Mouse (Mus musculus): ENCODE results near the gene Mmp10. TPM values are rescaled to one million over a fixed set of nuclear protein-coding genes. Genes with fewer than 3 reads are reported as not detected.

Mmp10 gene
- total and polyA plus RNA-seq, 2 experiments from 2014 or later: not detected

- Histone ChIP-seq H3K36me3 (ENCODE audit: insufficient read depth, low read length) (no peaks in the 10 kb centered on the region), H3K4me2 (ENCODE audit: low read depth, low read length) (no peak overlapping the region), H3K9ac (replicated peaks; ENCODE audit: low read length) (no peak overlapping the region), H3K27ac (no peak overlapping the region), H3K27me3 (ENCODE audit: insufficient read depth, low read length) (no peaks in the 10 kb centered on the region), H3K9me3 (ENCODE audit: low read length) (no peaks in the 10 kb centered on the region), H3K4me1 (ENCODE audit: insufficient read depth, low read length) (no peaks in the 10 kb centered on the region), H3K4me3 (ENCODE audit: low read length) (no peak overlapping the region)
- TF ChIP-seq CTCF (IDR thresholded peaks at IDR 0.05; ENCODE audit: low read depth): no peak
- ATAC-seq: 0 out of 2 replicates have a peak, but pooled peaks have one; percentile 29
- 88% methylated on average over 10 of the region's 10 CpGs for WGBS
- no peak for DNase-seq (ENCODE audit: low spot score)
Observed at GRCm38 (mm10) chr9:7509619-7510233, 7.6 kb downstream of the Mmp10 start.

- DNase-seq (ENCODE audit: low spot score): no peak
- Histone ChIP-seq H3K27me3 (ENCODE audit: insufficient read depth, low read length) (no peaks in the 10 kb centered on the region), H3K4me2 (ENCODE audit: low read depth, low read length) (no peak overlapping the region), H3K9ac (replicated peaks; ENCODE audit: low read length) (no peak overlapping the region), H3K9me3 (ENCODE audit: low read length) (no peaks in the 10 kb centered on the region), H3K4me3 (ENCODE audit: low read length) (no peak overlapping the region), H3K36me3 (ENCODE audit: insufficient read depth, low read length) (no peaks in the 10 kb centered on the region), H3K4me1 (ENCODE audit: insufficient read depth, low read length) (no peaks in the 10 kb centered on the region), H3K27ac (no peak overlapping the region)
- ATAC-seq: no peak
- 55% methylated on average over 4 of the region's 4 CpGs for WGBS
- TF ChIP-seq CTCF (IDR thresholded peaks at IDR 0.05; ENCODE audit: low read depth): no peak
Observed at GRCm38 (mm10) chr9:7517944-7518571, 15.9 kb downstream of the Mmp10 start.

GRCm38 (mm10) chr9:7526255-7526940 lies 24.2 kb downstream of the Mmp10 start:
- Histone ChIP-seq H3K4me3 (ENCODE audit: low read length) (no peak overlapping the region), H3K36me3 (ENCODE audit: insufficient read depth, low read length) (no peaks in the 10 kb centered on the region), H3K4me2 (ENCODE audit: low read depth, low read length) (no peak overlapping the region), H3K27me3 (ENCODE audit: insufficient read depth, low read length) (no peaks in the 10 kb centered on the region), H3K9ac (replicated peaks; ENCODE audit: low read length) (no peak overlapping the region), H3K9me3 (ENCODE audit: low read length) (no peaks in the 10 kb centered on the region), H3K27ac (no peak overlapping the region), H3K4me1 (ENCODE audit: insufficient read depth, low read length) (no peaks in the 10 kb centered on the region)
- TF ChIP-seq CTCF (IDR thresholded peaks at IDR 0.05; ENCODE audit: low read depth): no peak
- 78% methylated on average over 4 of the region's 4 CpGs for WGBS
- DNase-seq (ENCODE audit: low spot score) (no peak), ATAC-seq (no peak)

- no peaks in the 10 kb centered on the region for H3K36me3 ChIP-seq (ENCODE audit: insufficient read depth, low read length)
- no peak overlapping the region for H3K4me2 ChIP-seq (ENCODE audit: low read depth, low read length)
- TF ChIP-seq CTCF (IDR thresholded peaks at IDR 0.05; ENCODE audit: low read depth): no peak
- no peak overlapping the region for H3K9ac ChIP-seq (replicated peaks; ENCODE audit: low read length)
- H3K27me3 ChIP-seq (ENCODE audit: insufficient read depth, low read length): no peaks in the 10 kb centered on the region
- DNase-seq (ENCODE audit: low spot score): no peak
- H3K27ac ChIP-seq: no peak overlapping the region
- no peak overlapping the region for H3K4me3 ChIP-seq (ENCODE audit: low read length)
- no peaks in the 10 kb centered on the region for H3K9me3 ChIP-seq (ENCODE audit: low read length)
- no peak for ATAC-seq
- H3K4me1 ChIP-seq (ENCODE audit: insufficient read depth, low read length): no peaks in the 10 kb centered on the region
Observed at GRCm38 (mm10) chr9:7542763-7543162, 40.6 kb downstream of the Mmp10 start.

- H3K9me3 ChIP-seq (ENCODE audit: low read length): no peaks in the 10 kb centered on the region
- H3K27me3 ChIP-seq (ENCODE audit: insufficient read depth, low read length): no peaks in the 10 kb centered on the region
- no peaks in the 10 kb centered on the region for H3K36me3 ChIP-seq (ENCODE audit: insufficient read depth, low read length)
- H3K9ac ChIP-seq (replicated peaks; ENCODE audit: low read length): no peak overlapping the region
- TF ChIP-seq CTCF (IDR thresholded peaks at IDR 0.05; ENCODE audit: low read depth): no peak
- H3K4me2 ChIP-seq (ENCODE audit: low read depth, low read length): no peak overlapping the region
- H3K4me1 ChIP-seq (ENCODE audit: insufficient read depth, low read length): no peaks in the 10 kb centered on the region
- 81% methylated on average over 1 of the region's 1 CpGs for WGBS
- DNase-seq (ENCODE audit: low spot score): no peak
- ATAC-seq: no peak
- no peak overlapping the region for H3K27ac ChIP-seq
- no peak overlapping the region for H3K4me3 ChIP-seq (ENCODE audit: low read length)
Observed at GRCm38 (mm10) chr9:7544923-7545457, 42.8 kb downstream of the Mmp10 start.

- 39% methylated on average over 1 of the region's 1 CpGs for WGBS
- Histone ChIP-seq H3K4me1 (ENCODE audit: insufficient read depth, low read length) (no peaks in the 10 kb centered on the region), H3K4me3 (ENCODE audit: low read length) (no peak overlapping the region), H3K4me2 (ENCODE audit: low read depth, low read length) (no peak overlapping the region), H3K27me3 (ENCODE audit: insufficient read depth, low read length) (no peaks in the 10 kb centered on the region), H3K9me3 (ENCODE audit: low read length) (no peaks in the 10 kb centered on the region), H3K9ac (replicated peaks; ENCODE audit: low read length) (no peak overlapping the region), H3K36me3 (ENCODE audit: insufficient read depth, low read length) (no peaks in the 10 kb centered on the region), H3K27ac (no peak overlapping the region)
- no peak for TF ChIP-seq CTCF (IDR thresholded peaks at IDR 0.05; ENCODE audit: low read depth)
- DNase-seq (ENCODE audit: low spot score) (peak; percentile 9), ATAC-seq (0 out of 2 replicates have a peak, but pooled peaks have one; percentile 24)
Observed at GRCm38 (mm10) chr9:7545471-7545870, 43.3 kb downstream of the Mmp10 start.
